Mouse (Mus musculus): ENCODE data around the gene Ints6l.
A peak's percentile ranks its signal among the peaks of the same experiment; 100 is the strongest.
"Not testable (repeated sequence)": the region's sequence is repeated elsewhere in the genome, so short reads cannot be mapped to it uniquely, and the experiment has no call there.

The Ints6l gene

GRCm38 (mm10) chrX:56524442-56524841 is 69.8 kb downstream of the Ints6l start, which contains the start of gene Gm10477:
Gene Gm10477, plus strand, starts transcription at chrX:56524742.
- DNase-seq (ENCODE audit: low read depth, low spot score) = not testable (repeated sequence)

DNA sequence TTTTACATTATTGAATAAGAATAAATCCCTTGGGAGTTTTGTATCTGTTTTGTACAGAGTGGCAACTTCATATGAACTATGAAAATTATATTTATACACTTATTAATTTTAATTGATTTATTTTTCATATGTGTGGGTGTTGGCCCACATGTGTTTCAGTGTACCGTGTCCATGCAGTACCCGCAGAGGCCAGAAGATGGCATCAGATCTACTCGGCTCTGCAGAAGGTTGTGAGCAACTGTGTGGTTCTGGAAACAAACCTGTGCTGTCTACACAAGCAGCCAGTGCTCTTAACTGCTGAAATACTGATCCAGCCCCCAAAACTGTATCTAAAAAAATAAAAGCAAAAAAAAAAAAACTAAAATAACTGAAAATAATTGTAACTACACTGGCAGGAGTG is 76.6 kb downstream of the Ints6l start:
- DNase-seq (ENCODE audit: low read depth, low spot score) = peak; percentile 37

GRCm38 (mm10) chrX:56537162-56537561 is 82.5 kb downstream of the Ints6l start:
- peak; percentile 20 for DNase-seq (ENCODE audit: low read depth, low spot score)

DNA sequence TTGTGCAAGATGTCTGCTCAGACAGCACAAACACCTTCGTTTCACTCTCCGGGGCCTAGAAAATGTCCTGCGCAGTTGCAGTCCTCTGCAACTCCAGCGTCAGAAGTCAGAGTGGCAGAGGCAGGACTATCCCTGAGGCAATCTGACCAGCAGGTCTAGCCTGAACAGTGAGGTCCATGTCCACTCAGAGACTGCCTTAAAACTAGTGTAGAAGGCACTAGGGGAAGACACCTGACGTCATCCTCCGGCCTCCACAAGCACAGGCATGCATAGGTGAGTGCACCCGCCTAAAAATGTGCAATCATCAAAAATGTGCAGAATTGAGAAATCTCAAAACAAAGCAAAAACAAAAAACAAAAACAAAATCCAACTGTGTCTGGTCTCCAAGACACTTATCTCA is 94.8 kb downstream of the Ints6l start, which contains the start of gene Gm648:
Gm648 (minus strand) TSS at position 101 of the 400 bp plus-strand sequence.
- DNase-seq (ENCODE audit: low read depth, low spot score) = no peak

- DNase-seq (ENCODE audit: low read depth, low spot score) = no peak
These were observed 98.9 kb downstream of the Ints6l start for GRCm38 (mm10) chrX:56553584-56553983.
